Mouse (Mus musculus) left cerebral cortex, postnatal 25 days (tissue): ENCODE results near the gene Dstyk. TPM values are rescaled to one million over a fixed set of nuclear protein-coding genes. Genes with fewer than 3 reads are reported as not detected.
A peak's percentile ranks its signal among the peaks of the same experiment; 100 is the strongest.
"Not testable (repeated sequence)": the region's sequence is repeated elsewhere in the genome, so short reads cannot be mapped to it uniquely, and the experiment has no call there.

ENCODE experiments used
- DNase-seq, 2 experiments: peaks; one replicate each; pipeline ENCODE4 v3.0.0; 2022; ENCODE audit warnings: low spot score in 2 of 2, mixed read lengths in 1 of 2
- intact Hi-C: fragments of 180-260 bp; cut with DNase I; formaldehyde crosslinking; loops from one replicate; pipeline ENCODE4 v1.15.1; 2025
- total RNA-seq, 2 experiments: library from RNA; stranded (reverse); gene quantifications; 2 replicates each; pipeline ENCODE4 v1.2.3; 2021

Gene Dstyk
- total RNA-seq, 2 experiments from 2014 or later = 40.3 to 43.2 TPM

DNA sequence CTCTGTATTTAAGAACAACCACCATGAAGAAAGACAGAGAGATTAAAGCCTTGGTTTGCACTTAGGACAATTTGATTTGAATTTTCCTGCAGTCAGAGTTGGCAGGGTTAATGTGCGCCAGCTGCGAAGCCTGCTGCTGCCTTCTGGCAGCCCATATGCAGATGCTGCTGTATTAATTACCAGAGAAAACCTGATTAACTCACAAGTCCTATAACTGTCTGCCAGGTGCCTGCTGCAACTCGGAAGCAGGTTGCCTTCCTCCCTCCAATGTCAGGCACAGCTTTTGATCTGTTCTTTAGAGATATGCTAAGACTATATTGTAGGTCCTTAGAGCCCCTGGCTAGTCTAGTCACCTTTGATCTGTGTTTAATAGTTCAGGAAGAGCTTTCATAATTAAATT lies 13.5 kb downstream of the Dstyk start:
- DNase-seq = no peak
- intact Hi-C loops = no loop called here

DNA sequence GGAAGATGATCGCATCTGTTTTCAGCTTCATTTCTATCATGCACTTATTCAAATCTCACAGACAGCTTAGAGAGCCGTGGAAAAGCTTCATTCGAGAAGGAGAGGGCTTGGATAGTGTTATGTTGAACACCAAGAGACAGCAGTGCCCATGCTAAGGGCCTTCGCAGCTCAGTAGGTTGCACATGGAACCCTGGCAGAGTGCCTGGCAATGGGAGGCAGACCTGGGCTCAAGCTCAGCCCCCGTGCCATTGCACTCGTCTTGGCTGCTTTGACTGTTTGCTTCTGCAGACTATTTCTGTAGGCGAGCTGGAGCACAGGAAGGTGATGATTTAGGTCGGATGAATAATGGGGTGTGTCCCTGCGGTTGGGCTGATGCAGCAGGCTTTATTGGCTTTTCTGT lies 14.4 kb downstream of the Dstyk start:
- intact Hi-C loops = no loop called here
- peak; percentile 20 to 32 for DNase-seq

DNA sequence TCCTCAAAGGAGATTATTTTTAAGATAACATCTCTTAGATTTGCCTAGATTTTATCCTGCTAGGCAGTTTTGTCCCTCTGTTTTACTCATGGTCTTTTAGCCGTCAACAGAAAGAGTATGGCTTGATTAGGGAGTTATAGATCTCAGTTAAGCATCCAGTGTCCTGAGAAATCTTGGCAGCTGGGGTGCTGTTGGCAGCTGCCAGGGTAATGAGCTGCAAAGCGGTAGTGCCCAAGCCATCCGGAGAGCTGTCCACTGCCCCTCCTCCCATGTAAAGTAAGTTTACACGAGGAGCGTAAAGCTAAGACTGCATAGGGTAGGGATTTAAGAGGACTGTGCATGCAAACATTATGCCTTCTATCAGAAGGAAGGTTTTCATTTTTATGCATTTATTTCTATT lies 16.0 kb downstream of the Dstyk start:
- no peak for DNase-seq
- intact Hi-C loops = no loop called here

DNA sequence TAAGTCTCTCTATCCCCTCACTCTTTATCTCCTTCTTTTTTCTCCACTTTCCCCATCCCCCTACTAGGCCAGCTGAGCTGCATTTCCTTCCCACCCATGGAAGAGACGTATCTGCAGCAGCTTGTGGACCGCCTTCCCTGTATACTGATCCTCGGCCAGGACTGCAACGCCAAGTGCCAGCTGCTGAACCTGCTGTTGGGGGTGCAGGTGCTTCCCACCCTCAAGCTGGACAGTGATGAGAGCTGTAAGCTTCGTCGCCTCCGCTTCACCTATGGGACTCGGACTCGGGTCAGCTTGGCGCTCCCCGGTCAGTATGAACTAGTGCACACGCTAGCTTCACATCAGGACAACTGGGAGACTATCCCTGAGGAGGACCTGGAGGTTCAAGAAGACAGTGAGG lies 16.7 kb downstream of the Dstyk start:
- DNase-seq = no peak
- intact Hi-C loops = no loop called here

DNA sequence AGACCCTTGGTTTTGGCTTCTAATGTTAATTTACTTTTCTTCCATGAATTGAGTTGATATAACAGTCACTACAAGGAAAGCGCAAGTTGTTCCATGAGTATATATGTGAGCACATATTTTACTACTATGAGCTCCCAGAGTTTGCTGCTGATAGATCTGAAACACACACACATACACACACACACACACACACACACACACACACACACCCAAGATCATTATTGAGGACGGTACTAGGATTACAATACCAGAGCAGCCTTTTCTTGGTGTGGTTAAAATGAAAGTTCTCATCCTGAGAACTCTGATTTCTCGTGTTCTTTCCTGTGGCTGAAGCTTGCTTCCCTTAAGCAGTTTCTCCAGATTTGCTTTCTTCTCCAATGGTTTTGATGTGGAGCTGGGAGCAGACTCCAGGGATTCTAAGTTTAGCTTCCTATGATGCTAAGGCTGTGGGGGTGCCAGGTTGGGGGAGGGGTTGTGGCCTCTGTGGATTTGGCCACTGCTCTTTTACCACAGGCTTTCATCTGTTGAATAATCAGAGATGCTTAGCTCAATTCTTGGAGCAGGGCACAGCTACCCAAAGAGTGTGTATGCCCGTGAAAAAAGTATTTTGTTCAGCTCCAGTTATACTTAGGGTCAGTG lies 19.1 kb downstream of the Dstyk start:
- intact Hi-C loops = loop anchor here (5.0 kb wide), 1 partner anchor 64 kb away; no protein-coding TSS in a partner anchor
- no peak for DNase-seq

DNA sequence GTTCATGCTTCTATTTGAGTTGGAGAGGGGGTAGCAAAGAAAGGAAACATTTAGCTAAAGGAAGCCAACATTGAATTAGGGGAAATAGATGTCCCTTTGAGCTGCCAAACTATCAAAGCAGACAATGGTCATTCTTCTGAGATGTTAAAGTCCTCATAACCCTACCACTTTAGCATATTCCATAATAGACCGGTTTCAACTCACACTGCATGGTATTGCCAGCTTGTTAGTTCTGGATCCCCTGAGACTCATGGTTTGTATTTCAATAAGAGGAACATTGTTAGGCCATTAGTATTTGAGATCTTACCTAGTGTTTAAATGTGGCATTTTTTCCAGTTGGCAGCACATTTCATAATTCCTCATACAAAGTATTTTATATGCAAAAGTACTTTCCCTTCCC lies 19.6 kb downstream of the Dstyk start:
- DNase-seq = no peak
- intact Hi-C loops = loop anchor here (5.0 kb wide), 1 partner anchor 65 kb away; no protein-coding TSS in a partner anchor

DNA sequence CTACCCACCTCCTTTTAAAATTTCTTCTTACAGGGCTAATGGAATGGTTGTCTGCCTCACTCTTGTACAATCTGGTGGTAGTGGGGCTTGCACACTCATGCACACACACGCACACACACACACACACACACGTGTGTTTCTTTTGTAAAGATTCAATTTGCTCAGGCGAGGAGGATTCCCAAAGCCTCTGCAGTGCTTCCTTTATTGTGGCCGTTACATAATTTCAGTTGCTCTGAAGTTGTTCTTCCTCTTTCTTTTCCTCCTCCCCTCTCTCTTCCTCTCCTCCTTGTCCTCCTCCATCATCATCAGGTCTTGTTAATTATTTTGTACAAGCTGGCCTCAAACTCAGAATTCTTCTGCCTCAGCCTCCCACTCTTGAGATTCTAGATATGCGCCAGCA lies 20.0 kb downstream of the Dstyk start:
- DNase-seq = no peak
- intact Hi-C loops = loop anchor here (5.0 kb wide), 1 partner anchor 65 kb away; no protein-coding TSS in a partner anchor

DNA sequence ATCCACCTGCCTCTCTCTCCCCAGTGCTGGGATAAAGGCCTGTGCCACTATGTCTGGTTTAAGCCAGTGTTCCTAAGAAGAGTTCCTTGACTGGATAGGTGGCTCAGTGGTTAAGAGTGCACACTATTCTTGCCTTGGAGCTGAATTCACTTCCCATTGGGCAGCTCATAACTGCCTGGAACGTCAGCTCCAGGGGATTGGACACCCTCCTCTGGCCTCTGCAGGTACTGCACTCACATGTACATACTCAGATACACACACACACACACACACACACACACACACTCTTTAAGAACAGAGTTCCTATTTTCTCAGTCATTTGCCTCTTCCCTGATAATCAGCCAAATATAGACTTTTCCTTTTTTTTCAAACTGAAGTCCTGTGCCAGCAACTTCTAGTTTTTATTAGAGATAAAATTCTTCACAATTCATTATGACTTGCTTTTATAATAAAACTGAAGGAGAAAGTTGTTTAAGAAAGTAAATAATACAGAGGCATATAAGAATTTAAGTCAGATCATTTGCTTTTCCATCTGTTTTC lies 23.6 kb downstream of the Dstyk start:
- intact Hi-C loops = no loop called here
- no peak for DNase-seq

DNA sequence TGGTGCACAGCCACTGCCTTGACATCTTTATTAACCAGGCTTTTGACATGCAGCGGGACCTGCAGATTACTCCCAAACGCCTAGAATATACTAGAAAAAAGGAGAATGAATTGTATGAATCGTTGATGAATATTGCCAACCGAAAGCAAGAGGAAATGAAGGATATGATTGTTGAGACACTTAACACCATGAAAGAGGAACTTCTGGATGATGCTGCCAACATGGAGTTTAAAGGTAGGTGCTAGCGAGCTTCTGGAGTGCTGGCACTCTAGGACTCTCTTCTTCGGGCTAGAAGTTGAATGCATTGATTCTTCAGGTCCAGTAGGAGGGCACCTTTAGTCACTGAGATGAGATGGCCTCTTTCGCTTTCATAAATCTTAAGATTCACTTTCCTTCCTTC lies 32.4 kb downstream of the Dstyk start:
- intact Hi-C loops = no loop called here
- no peak for DNase-seq

DNA sequence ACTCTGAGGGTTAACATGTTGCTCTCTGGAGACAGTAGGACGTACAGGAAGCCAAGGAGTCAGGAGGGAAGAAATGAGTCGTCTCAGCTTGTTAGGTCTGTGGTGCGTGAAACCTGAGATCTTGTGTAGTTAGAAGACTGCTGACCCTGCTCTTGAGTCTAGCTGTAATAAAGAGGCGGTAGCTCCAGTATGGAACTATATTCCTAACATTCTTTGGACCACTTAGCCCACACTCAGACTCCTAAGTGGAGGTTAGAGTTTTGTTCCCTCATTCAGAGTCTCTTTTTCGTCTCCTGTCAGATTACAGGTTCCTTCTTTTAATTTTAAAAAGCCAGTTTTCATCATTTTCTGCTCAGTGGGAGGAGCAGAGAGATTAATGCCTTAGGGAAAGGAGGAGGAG lies 47.3 kb downstream of the Dstyk start:
- no peak for DNase-seq
- intact Hi-C loops = no loop called here

DNA sequence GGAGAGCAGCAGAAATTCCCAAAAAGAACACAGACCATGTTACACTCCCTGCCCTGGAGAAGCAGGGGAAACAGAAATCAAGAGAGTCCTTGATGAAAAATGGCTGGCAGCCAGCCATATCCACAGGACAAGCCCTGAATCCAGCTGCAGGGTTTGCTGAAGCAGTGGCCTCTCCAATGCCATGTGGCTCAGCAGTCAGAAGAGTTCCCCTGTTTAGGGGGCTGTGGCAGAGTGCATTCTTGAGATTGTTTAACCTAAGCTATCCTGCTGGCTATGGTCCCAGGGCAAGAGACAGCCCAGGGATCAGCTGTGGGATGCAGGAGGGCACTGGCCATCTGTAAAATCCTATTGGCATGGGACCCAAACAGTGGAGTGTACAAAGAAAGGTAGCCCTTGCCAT lies 51.6 kb downstream of the Dstyk start:
- intact Hi-C loops = no loop called here
- DNase-seq = no peak

DNA sequence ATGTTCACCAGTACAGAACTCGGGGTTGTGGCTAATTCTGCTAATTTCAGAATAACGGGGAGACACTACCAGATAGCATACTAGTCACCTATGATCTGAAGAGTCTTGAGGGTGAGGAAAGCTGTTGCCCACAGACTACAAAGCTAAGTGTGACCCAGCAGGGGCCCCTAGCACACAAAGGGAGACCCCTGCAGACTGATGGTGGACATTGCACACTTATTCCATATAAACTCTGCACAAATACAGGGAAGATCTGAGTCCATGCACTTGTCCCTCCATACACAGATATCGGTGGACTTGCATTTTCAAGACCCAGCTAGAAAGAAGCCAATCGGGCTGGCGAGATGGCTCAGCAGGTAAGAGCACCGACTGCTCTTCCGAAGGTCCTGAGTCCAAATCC lies 52.2 kb downstream of the Dstyk start:
- intact Hi-C loops = no loop called here
- DNase-seq = no peak

DNA sequence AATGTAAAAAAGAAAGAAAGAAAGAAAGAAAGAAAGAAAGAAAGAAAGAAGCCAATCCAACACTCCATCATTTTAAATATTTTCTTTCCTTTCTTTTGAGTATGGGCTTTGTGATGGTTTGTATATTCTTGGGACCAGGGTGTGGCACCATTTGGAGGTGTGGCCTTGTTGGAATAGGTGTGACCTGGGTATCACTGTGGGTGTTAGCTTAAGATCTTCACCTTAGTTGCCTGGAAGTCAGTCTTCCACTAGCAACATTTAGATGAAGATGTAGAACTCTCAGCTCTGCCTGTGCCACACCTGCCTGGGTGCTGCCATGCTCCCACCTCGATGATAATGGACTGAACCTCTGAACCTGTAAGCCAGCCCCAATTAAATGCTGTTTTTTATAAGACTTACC lies 52.7 kb downstream of the Dstyk start:
- intact Hi-C loops, DNase-seq: not testable (repeated sequence)

DNA sequence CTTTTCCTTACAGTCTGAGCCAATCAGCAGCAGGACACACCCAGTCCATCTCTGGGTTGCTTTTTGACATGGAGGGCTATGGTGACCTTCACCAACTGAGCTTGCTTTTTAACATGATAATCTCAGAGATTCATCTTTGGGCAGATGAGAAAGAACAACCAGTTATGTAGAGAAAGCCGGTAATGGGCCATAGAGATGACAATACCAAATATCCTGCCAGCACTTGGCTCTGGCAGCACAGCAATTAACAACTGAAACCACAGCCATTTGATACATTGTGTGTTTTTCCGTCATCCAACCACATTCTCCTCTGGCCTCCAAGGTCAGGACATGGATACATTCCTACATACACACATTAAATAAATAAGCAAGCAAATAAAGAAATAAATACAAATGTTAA lies 53.7 kb downstream of the Dstyk start:
- DNase-seq = no peak
- intact Hi-C loops = no loop called here

DNA sequence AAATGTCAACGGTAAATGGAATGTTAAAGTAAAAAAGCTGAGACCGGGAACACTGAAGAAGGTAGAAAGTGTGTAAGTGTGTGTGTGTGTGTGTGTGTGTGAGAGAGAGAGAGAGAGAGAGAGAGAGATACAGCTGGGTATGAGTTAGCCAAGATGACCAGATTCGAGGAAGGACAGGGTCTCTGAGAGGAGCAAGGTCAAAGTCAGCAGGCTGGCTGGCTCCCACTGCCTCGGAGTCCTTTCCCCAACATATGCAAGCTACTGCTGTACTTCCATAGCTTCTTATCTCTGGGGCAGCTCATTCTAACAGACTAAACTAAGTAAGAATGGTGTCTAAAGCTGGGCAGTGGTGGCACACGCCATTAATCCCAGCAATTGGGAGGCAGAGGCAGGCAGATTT lies 54.1 kb downstream of the Dstyk start:
- intact Hi-C loops = no loop called here

DNA sequence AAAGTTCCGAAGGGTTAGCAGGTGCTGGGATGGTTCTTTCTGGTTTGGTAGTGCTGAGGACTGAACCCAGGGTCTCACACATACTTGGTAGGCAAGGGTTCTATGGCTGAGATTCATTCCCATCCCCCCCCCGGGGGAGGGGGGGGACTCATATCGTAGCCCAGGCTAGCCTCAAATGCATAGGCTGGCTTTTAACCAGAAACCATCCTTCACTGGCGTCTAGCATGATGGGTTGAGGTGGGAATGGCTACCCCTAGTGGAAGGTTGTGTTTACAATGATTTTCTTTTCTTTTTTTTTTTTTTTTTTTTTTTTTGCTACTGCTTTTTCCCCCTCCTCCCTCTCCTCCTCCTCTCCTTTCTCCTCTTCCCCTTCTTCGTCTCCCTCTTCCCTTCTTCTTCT lies 55.2 kb downstream of the Dstyk start:
- no peak for DNase-seq
- intact Hi-C loops = no loop called here

More for the DNA sequence above, 54.1 kb downstream of the Dstyk start:
- DNase-seq = no peak

DNA sequence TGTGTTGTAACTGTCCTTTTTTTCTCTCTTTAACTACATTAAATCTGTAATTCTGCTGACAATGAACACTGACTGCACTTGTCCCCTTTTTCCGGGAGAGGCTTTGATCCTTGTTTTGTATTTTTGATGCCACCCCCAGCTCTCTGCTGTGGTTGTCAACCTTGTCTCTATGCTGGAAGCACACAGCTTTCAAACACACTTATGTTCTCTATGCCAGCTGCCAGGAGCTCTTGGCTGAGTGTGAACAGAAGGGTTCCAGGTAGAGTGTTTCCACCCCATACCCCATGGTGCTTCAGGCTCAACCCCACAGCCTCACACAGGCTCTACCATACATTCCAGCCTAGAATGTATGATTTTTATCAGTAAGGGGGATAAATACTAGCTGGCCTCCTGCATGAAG lies 57.1 kb downstream of the Dstyk start:
- intact Hi-C loops = no loop called here
- no peak for DNase-seq

DNA sequence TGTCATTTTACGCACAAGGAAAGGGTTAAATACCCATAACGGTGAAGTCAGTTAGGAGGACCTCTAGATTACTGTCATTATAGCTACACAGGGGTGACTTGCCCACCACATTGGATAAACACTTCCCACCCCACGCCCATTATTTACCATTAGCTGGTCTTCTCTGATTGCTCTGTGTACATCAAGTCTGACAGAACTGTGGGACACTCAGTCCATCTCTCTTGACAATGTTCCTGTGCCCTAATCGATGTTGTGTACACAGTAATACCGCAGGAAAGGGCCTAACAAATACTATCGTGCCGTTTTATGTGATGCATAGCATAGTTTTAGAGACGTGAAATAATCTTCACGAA lies 59.2 kb downstream of the Dstyk start:
- no peak for DNase-seq
- intact Hi-C loops = loop anchor here (5.0 kb wide), 2 partner anchors 89 to 109 kb away; no protein-coding TSS in a partner anchor

DNA sequence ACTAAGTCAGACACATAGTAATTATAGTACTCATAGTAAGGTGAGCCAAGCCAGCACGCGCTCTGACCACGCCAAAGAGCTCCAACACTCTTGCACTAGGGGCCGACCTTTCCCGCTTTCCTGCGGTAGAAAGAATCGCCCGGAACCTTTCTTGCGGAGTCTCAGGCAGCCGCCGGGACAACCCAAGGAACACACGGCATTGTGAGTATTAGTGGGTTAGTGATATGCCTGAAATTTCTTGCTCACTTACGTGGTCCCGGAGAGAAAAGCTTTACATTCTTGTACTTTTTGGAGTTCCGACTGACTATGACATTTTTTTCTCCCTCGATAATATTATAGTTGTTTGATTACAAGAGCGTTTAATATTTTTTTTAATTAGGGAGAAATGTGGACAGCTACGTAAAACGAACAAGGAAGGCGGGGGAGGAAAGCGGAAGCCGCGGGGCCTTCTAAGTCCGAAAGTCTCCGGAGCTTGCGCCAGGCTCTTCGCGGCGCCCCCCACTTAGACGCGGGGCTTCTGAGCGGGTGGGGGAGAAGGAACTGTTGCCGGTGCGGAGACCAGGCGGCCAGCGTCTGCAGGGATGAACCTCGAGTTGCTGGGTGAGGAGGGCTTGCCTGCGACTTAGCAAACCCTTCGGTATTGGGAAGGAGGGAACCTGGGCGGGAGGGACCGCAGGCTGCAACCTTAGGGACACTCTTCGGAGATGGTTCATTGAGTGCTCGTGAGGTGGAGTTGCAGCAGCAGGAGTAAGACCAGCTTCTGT lies 59.8 kb downstream of the Dstyk start, which contains the start of gene Rbbp5:
Gene Rbbp5 (plus strand): TSS at position 438 of the 764 bp plus-strand sequence.
- intact Hi-C loops = loop anchor here (5.0 kb wide), 2 partner anchors 90 to 110 kb away; no protein-coding TSS in a partner anchor
- DNase-seq = peak; percentile 79 to 89

DNA sequence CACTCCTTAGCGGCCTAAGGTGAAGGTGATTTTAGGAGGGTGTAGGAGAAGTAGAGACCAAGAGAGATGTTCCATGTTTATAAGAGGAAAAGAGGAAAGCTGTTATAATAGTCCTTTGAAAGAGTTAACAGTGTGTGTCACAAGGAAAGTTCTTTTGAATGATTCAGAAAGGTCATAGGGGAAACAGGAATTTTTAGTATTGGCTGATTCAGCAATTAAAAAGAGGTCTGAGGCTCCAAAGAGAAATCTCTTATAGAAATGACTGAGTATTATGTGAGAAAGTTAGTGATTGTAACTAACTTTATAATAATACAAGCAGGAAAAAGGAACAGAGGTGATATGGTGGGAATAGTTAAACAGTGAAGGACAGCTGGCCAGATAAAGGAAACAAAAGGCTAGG lies 62.1 kb downstream of the Dstyk start:
- intact Hi-C loops = loop anchor here (5.0 kb wide), 2 partner anchors 92 to 112 kb away; no protein-coding TSS in a partner anchor
- DNase-seq = no peak

DNA sequence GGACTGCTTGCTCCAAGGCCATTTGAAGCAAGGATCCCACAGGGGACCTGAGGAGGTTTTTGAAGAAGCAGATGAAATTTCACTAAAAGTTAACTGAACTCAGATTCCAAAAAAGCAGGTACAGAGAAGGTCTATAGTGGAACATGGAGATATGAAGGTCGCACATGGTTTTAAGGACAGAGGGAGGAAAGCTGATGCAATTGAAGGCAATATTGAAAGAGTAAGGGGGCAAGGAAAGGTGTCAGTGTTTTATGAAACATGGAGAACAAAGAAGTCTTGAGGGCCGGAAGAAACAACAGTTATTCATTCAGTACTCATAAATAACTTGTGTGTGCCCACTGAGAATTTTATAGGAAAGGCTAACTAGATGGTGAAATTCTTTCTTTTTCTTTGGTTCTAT lies 64.3 kb downstream of the Dstyk start:
- DNase-seq = no peak
- intact Hi-C loops = no loop called here
